Mouse (Mus musculus) intestine, embryonic 14.5 days (tissue): ENCODE results near the gene Rgs6. TPM values are rescaled to one million over a fixed set of nuclear protein-coding genes. Genes with fewer than 3 reads are reported as not detected.

Experiments used
- ATAC-seq: fragments of 200-750 bp; cut with Nextera tagmentation; replicated peaks from 2 replicates; pipeline ENCODE4 v1.8.0; 2017; ENCODE audit warnings: low read depth, moderate number of reproducible peaks, moderate TSS enrichment, moderate library complexity; ENCODE audit not compliant: low FRiP score, low TSS enrichment
- DNase-seq: peaks from one replicate; pipeline ENCODE4 v3.0.0-alpha.2; 2018; ENCODE audit warnings: low spot score
- H3K27ac ChIP-seq: fragments of 300-500 bp; sonication (generic); 2 replicates; pipeline ENCODE4 v1.5.1; 2014; ENCODE audit warnings: low read depth, mild to moderate bottlenecking, control low read depth
- H3K27me3 ChIP-seq: fragments of 300-500 bp; sonication (generic); replicated peaks from 2 replicates; pipeline ENCODE4 v1.6.1; 2014; ENCODE audit warnings: low read length, control low read depth; ENCODE audit not compliant: control insufficient read depth, insufficient read depth
- H3K36me3 ChIP-seq: fragments of 300-500 bp; sonication (generic); 2 replicates; pipeline ENCODE4 v1.6.1; 2014; ENCODE audit warnings: low read length, control low read depth; ENCODE audit not compliant: control insufficient read depth, insufficient read depth
- H3K4me1 ChIP-seq: fragments of 300-500 bp; sonication (generic); replicated peaks from 2 replicates; pipeline ENCODE4 v1.6.1; 2014; ENCODE audit warnings: low read length, control low read depth, mixed read lengths; ENCODE audit not compliant: control insufficient read depth, insufficient read depth
- H3K4me2 ChIP-seq: fragments of 300-500 bp; sonication (generic); 2 replicates; pipeline ENCODE4 v1.6.1; 2014; ENCODE audit warnings: low read length
- H3K4me3 ChIP-seq: fragments of 300-500 bp; sonication (generic); 2 replicates; pipeline ENCODE4 v1.5.1; 2014; ENCODE audit warnings: low read depth, low read length, control low read depth, mixed read lengths
- H3K9ac ChIP-seq: fragments of 300-500 bp; sonication (generic); 2 replicates; pipeline ENCODE4 v1.6.1; 2014; ENCODE audit warnings: mild to moderate bottlenecking, low read length
- H3K9me3 ChIP-seq: fragments of 300-500 bp; sonication (generic); 2 replicates; pipeline ENCODE4 v1.6.1; 2016; ENCODE audit warnings: low read length, control low read depth; ENCODE audit not compliant: control insufficient read depth
- WGBS: fragments of 180-500 bp; shearing (Covaris S2); extraction: QIAGEN DNeasy Blood & Tissue Kit; methylation state at CpG from one replicate; pipeline ENCODE4 v1.1.7; 2014; 5-methylcytosine and 5-hydroxymethylcytosine counted together
- polyA plus RNA-seq: library from polyadenylated mRNA; unstranded; fragments of >200 nt; fragmentation: Nextera tagmentation; extraction: Ambion mirVana; gene quantifications from 2 replicates; pipeline ENCODE4 v1.2.1, GENCODE M21; 2014

The Rgs6 gene
- polyA plus RNA-seq, 1 experiment from 2014 or later, result 1.9 TPM

DNA sequence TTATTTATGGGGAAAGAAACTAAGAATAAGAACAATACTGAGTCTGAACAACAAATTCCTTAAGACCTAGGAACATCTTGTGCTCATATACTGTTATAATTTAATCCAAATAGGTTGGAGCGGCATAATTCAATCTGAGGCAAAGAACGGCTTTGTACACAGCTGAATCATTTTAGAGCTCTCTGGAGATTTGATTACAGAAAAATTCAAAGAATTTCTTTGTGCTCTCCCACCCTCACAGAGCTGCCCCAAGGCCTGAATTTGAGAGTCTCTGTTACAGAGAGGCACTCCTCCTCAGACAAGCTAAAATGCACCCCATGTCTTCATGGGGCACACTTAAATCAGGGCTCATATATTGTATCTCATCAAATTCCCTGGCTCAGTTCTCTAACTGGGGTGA is 332.1 kb downstream of the Rgs6 start:
- no peak for ATAC-seq
- H3K27me3 ChIP-seq, result no peaks in the 10 kb centered on the region
- 55% methylated on average over 2 of the region's 2 CpGs for WGBS

DNA sequence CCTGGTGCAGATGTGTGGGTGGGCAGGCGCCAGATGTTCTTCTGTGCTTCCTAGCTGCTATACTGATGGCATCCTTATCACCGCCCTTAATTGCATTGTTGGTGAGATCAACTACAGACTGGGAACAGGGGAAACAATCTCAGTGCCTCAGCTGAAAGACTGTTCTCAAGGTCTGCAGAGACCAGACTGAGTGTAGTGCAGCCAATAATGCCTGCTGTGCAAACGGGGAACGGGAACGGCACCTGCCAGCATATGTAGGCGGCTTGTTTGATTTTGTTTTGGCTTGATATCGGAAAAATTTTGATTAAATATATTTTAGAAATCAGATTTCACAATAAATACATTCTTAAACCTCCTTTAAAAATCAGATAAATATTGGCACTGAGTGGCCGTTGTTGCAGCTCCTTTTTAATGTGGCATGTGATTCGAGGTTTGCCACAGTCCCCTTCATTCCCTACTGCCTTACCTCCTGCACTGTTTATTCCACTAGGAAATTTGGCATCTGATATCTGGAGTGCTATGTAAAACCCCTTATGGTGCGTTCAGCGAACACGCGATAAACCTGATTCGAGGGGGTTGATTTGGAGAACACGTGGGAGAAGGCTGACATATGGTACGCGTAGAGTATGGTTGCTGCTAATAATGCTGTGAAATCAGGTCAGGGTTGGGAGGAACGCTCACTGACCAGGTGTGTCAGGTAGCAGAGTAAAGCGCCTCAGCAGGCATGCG is 333.4 kb downstream of the Rgs6 start:
- DNase-seq, result no peak
- no peaks in the 10 kb centered on the region for H3K36me3 ChIP-seq
- no peak overlapping the region for H3K9ac ChIP-seq
- H3K4me1 ChIP-seq, result 0 out of 2 replicates have a peak, but pooled peaks cover 8% of the 10 kb centered on the region
- H3K4me2 ChIP-seq, result no peak overlapping the region
- H3K27ac ChIP-seq, result no peak overlapping the region
- H3K9me3 ChIP-seq, result no peaks in the 10 kb centered on the region
- ATAC-seq, result no peak
- H3K4me3 ChIP-seq, result no peak overlapping the region
- no peaks in the 10 kb centered on the region for H3K27me3 ChIP-seq
- WGBS, result 92% methylated on average over 20 of the region's 20 CpGs

More for the DNA sequence above, 332.1 kb downstream of the Rgs6 start:
- no peak overlapping the region for H3K4me2 ChIP-seq
- no peak overlapping the region for H3K9ac ChIP-seq
- no peaks in the 10 kb centered on the region for H3K9me3 ChIP-seq
- no peak overlapping the region for H3K27ac ChIP-seq
- 0 out of 2 replicates have a peak, but pooled peaks cover 8% of the 10 kb centered on the region for H3K4me1 ChIP-seq
- H3K36me3 ChIP-seq, result no peaks in the 10 kb centered on the region
- H3K4me3 ChIP-seq, result no peak overlapping the region
- no peak for DNase-seq

DNA sequence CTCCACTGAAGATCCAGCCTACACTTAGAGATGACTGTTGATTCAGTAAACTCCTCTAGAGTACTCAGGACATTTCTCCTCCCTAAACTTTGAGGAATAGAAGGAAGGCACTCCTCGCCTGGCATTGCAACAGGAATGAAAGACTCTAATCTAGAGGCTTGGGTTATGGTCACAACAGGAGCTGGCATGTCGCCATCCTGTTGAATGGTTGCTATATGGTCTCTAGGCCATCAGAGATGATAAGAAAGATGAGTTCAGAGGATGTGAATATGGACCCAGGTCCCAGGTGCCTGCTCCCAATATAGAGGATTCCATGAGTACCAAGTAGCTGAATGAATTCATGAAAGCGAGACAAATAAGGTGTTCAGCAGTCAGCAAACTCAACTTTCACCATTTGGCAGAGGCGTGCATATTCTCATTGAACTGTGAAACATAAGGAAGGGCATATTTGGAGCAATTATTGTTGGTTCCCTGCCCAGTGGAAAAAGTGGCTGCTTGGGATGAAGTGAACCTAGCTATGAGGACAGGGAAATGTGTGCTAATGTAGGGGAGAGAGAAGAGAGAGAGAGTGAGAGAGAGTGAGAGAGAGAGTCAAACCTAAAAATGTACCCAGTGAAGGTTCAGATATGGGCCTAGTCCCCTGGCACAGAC is 334.9 kb downstream of the Rgs6 start:
- Histone ChIP-seq H3K4me2 (no peak overlapping the region), H3K9me3 (no peaks in the 10 kb centered on the region), H3K27me3 (no peaks in the 10 kb centered on the region), H3K4me1 (0 out of 2 replicates have a peak, but pooled peaks cover 8% of the 10 kb centered on the region), H3K9ac (no peak overlapping the region), H3K4me3 (no peak overlapping the region), H3K27ac (no peak overlapping the region), H3K36me3 (no peaks in the 10 kb centered on the region)
- 93% methylated on average over 4 of the region's 4 CpGs for WGBS
- ATAC-seq, result no peak
- no peak for DNase-seq

DNA sequence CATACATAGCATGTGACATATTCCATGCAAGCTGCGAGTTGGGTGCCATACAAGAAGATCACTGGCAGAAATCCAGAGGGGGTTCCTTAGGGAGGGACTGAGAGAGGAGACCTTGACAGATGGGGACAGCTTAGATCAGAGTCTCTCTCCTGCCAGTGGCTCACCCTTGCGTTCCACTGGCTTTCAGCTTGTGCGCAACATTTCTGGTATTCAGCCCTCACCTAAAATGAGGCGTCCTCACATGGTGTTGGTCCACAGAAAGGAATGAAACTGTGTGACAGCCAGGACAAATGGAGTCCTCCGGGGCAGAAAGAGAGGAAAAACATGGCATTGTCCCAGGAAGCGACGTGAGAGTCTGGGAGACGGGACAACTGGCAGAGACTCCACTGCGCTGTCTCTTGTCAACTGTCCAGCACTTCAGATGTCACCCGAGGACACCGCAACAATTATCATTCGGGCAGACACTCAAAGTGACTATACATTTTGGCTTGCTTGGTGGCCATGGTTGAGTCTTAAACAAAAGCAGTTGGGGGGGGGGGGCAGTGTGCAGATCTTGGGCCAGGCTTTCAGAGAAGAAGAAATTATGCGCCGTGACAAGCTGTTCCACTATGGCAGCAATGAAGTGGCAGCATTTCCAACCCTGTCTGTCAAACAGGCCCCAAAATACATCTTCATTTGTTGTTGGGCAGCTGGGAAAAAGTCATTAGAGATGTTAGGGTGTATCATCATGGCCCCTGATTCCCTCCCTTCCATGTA is 344.8 kb downstream of the Rgs6 start:
- H3K9me3 ChIP-seq, result no peaks in the 10 kb centered on the region
- DNase-seq (no peak), ATAC-seq (no peak)
- H3K36me3 ChIP-seq, result no peaks in the 10 kb centered on the region
- no peak overlapping the region for H3K9ac ChIP-seq
- H3K27ac ChIP-seq, result no peak overlapping the region
- no peaks in the 10 kb centered on the region for H3K27me3 ChIP-seq
- no peaks in the 10 kb centered on the region for H3K4me1 ChIP-seq
- WGBS, result 69% methylated on average over 14 of the region's 14 CpGs
- no peak overlapping the region for H3K4me2 ChIP-seq
- H3K4me3 ChIP-seq, result no peak overlapping the region

DNA sequence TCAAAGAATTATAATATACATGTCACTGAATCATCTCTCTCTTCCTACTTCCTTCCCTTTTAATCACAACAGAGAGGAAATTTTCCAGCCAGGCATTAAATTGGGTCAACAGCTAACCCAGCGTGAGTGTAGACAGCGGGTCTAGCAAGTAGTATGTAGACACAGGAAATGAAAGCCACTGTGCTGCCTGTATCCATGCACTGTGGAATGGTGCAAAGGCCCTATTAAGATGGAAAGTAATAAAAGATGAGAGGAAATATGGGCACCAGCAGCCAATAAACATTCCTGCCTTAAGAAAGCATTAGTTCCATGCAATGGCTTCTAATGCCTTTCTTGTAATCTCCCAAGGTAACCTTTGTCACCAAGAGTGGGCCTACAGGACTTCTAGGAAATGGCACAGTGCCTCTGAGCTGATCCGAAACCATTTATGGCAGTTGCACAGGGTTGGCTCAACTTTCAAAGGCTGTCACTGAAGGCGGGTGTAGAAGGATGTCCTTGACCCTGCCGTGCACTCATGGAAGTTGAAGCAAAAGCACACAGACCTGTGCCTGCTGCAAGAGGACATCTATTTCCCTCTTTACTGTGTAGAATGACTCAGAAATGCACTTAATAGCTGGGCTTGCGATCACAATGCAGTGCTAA is 347.1 kb downstream of the Rgs6 start:
- no peak overlapping the region for H3K4me3 ChIP-seq
- H3K27ac ChIP-seq, result no peak overlapping the region
- no peaks in the 10 kb centered on the region for H3K9me3 ChIP-seq
- H3K4me1 ChIP-seq, result no peaks in the 10 kb centered on the region
- DNase-seq (peak; percentile 57), ATAC-seq (peak; percentile 53; the same call in 1 of the 2 replicates)
- no peak overlapping the region for H3K4me2 ChIP-seq
- no peaks in the 10 kb centered on the region for H3K27me3 ChIP-seq
- no peaks in the 10 kb centered on the region for H3K36me3 ChIP-seq
- no peak overlapping the region for H3K9ac ChIP-seq
- WGBS, result 77% methylated on average over 6 of the region's 6 CpGs

DNA sequence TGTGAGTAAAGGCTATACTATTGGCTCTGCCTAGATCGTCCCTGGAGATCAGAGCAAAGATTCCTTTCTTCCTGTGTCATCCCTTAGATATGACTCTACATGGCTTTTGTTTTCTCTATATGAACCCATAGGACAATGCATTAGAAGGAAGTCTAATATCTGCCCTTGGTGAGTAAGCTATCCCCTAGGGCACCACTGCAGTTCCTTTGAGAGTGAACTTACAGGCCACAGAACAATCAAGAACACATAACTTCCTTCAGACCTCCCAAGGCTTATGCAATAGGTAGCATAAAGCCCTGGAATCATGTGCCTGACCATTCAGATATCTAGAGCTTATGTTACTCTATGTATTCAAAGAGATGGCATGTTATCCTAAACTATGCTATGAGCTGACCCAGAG is 347.7 kb downstream of the Rgs6 start:
- DNase-seq, result no peak
- no peak for ATAC-seq
- Histone ChIP-seq H3K4me1 (no peaks in the 10 kb centered on the region), H3K9ac (no peak overlapping the region), H3K27me3 (no peaks in the 10 kb centered on the region), H3K9me3 (no peaks in the 10 kb centered on the region), H3K27ac (no peak overlapping the region), H3K36me3 (no peaks in the 10 kb centered on the region), H3K4me3 (no peak overlapping the region), H3K4me2 (no peak overlapping the region)
- 69% methylated on average over 1 of the region's 1 CpGs for WGBS

DNA sequence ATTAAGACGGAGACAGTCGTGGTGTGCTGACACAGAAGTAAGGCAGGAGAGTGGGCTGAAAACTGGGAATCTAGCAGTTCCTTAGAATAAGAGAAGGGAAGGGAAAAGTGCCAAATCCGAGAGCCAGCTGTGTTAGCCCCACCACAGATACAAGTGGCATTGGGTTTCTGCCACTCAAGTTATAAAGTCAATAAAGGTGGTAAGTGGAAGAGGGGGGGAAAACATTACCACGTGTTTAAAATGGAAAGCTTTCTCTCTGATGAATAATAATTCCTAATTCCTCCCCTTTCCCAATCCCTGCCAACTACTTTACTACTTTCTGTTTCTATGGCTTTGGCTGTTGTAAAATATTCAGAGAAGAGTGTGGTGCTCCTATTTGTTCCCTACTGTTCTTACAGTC is 352.4 kb downstream of the Rgs6 start:
- no peaks in the 10 kb centered on the region; the same call in 1 of the 2 replicates for H3K4me1 ChIP-seq
- no peaks in the 10 kb centered on the region for H3K27me3 ChIP-seq
- no peak overlapping the region for H3K27ac ChIP-seq
- no peak overlapping the region for H3K9ac ChIP-seq
- WGBS, result 75% methylated on average over 4 of the region's 4 CpGs
- DNase-seq, result no peak
- no peak overlapping the region for H3K4me3 ChIP-seq
- no peaks in the 10 kb centered on the region for H3K36me3 ChIP-seq
- no peaks in the 10 kb centered on the region for H3K9me3 ChIP-seq
- no peak for ATAC-seq
- no peak overlapping the region for H3K4me2 ChIP-seq

DNA sequence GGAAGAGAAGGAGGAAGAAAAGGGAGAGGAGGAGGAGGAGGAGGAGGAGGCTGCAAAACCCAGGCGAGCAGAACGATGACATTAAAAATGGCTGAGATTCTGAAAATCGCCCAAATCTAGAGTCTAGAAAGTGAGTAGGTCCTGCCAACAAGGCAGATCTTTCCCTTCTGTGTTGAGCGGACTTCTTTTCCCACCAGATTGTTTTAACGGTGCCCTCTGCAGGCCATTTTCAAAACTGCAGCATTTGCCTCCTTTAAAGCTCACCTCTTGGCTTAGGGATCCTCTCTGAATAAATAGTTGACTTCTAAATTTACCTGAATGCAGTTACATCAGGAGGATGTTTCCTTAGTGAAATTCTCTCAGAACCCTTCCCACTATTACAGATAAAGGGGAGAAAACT is 358.4 kb downstream of the Rgs6 start:
- H3K36me3 ChIP-seq, result no peaks in the 10 kb centered on the region
- no peaks in the 10 kb centered on the region; the same call in 1 of the 2 replicates for H3K4me1 ChIP-seq
- 8% methylated on average over 5 of the region's 5 CpGs for WGBS
- H3K4me2 ChIP-seq, result no peak overlapping the region
- ATAC-seq (no peak), DNase-seq (peak; percentile 95)
- no peak overlapping the region for H3K4me3 ChIP-seq
- H3K9me3 ChIP-seq, result no peaks in the 10 kb centered on the region
- no peak overlapping the region for H3K9ac ChIP-seq
- H3K27ac ChIP-seq, result no peak overlapping the region
- no peaks in the 10 kb centered on the region for H3K27me3 ChIP-seq
